Mouse (Mus musculus) forebrain, embryonic 10.5 days (tissue): ENCODE results near the gene Kng1. TPM values are rescaled to one million over a fixed set of nuclear protein-coding genes. Genes with fewer than 3 reads are reported as not detected.

ENCODE experiments used
- DNase-seq: peaks from one replicate; pipeline ENCODE4 v3.0.0-alpha.2; 2017; ENCODE audit warnings: low spot score; ENCODE audit errors: extremely low spot score
- H3K27ac ChIP-seq: fragments of 300-500 bp; sonication (generic); 2 replicates; pipeline ENCODE4 v1.5.1; 2016; ENCODE audit warnings: mild to moderate bottlenecking
- H3K27me3 ChIP-seq: fragments of 300-500 bp; sonication (generic); 2 replicates; pipeline ENCODE4 v1.6.1; 2016; ENCODE audit warnings: mild to moderate bottlenecking; ENCODE audit not compliant: poor library complexity, severe bottlenecking
- H3K36me3 ChIP-seq: fragments of 300-500 bp; sonication (generic); replicated peaks from 2 replicates; pipeline ENCODE4 v1.6.1; 2016; ENCODE audit warnings: mild to moderate bottlenecking, moderate library complexity
- H3K4me1 ChIP-seq: fragments of 300-500 bp; sonication (generic); 2 replicates; pipeline ENCODE4 v1.6.1; 2016
- H3K4me3 ChIP-seq: fragments of 300-500 bp; sonication (generic); 2 replicates; pipeline ENCODE4 v1.5.1; 2016; ENCODE audit warnings: mild to moderate bottlenecking, moderate library complexity
- H3K9me3 ChIP-seq: fragments of 300-500 bp; sonication (generic); 2 replicates; pipeline ENCODE4 v1.6.1; 2016; ENCODE audit warnings: mild to moderate bottlenecking, moderate library complexity
- WGBS: fragments of 180-500 bp; shearing (Covaris S2); methylation state at CpG from one replicate; pipeline ENCODE4 v1.1.7; 2016; 5-methylcytosine and 5-hydroxymethylcytosine counted together
- microRNA-seq: library from miRNA; unstranded; fragments of <30 nt; microRNA quantifications from one replicate; pipeline ENCODE4, GENCODE M21; 2017
- polyA plus RNA-seq: library from polyadenylated mRNA; unstranded; fragments of >200 nt; fragmentation: Nextera tagmentation; extraction: Ambion mirVana; gene quantifications from 2 replicates; pipeline ENCODE4 v1.2.1, GENCODE M21; 2016

Gene Kng1
- polyA plus RNA-seq, 1 experiment from 2014 or later: not detected

DNA sequence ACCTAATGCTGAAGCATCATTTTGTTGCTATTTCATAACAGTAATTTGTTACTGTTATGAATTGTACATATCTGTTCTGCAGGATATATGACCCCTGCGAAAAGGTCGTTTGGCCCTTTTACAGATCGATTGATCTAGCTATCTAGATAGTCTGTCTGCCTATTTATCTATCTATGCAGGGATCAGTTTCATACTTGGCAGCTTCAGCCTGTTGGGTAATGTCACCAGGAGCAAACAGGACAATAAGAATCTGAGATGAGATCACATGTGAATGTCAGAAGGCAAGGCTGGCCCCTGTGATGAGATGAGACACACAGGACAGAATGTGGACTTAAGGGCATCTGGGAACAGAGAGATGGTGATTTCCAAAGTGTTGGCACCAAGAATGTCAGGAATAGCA, 72.6 kb downstream of the Kng1 start:
- Histone ChIP-seq H3K4me1 (peaks cover 20% of the 10 kb centered on the region), H3K27me3 (no peaks in the 10 kb centered on the region), H3K9me3 (no peaks in the 10 kb centered on the region), H3K27ac (no peak overlapping the region), H3K4me3 (no peak overlapping the region), H3K36me3 (peaks cover 6% of the 10 kb centered on the region; the same call in 1 of the 2 replicates)
- DNase-seq: no peak
- 97% methylated on average over 3 of the region's 3 CpGs for WGBS

Small RNA genes lying within 50 kb of the gene (microRNA-seq; reads per million reads assigned to microRNA genes)
- gene Gm49346: not detected

Other genes with a start within 250 kb of the Kng1 start
- not detected in 2 replicates for gene Crygs, start 246.3 kb upstream of the Kng1 start, polyA plus RNA-seq
- 35.3 and 36.0 TPM in 2 replicates for gene Tbccd1, start 200.2 kb upstream of the Kng1 start, polyA plus RNA-seq
- gene Dnajb11, start 200.0 kb upstream of the Kng1 start, polyA plus RNA-seq: 92.2 and 93.8 TPM in 2 replicates
- gene Ahsg, start 166.6 kb upstream of the Kng1 start, polyA plus RNA-seq: not detected in 2 replicates
- gene Fetub, start 139.5 kb upstream of the Kng1 start, polyA plus RNA-seq: 0.15 TPM in 1 of 2 replicates, not detected in the other
- not detected in 2 replicates for gene Hrg, start 106.8 kb upstream of the Kng1 start, polyA plus RNA-seq
- not detected in 2 replicates for gene Kng2, start 28.4 kb upstream of the Kng1 start, polyA plus RNA-seq
- gene Eif4a2, start 49.6 kb downstream of the Kng1 start, polyA plus RNA-seq: 170 and 175 TPM in 2 replicates
- 257 and 263 TPM in 2 replicates for gene Rfc4, start 69.9 kb downstream of the Kng1 start, polyA plus RNA-seq
- not detected in 2 replicates for gene Adipoq, start 88.7 kb downstream of the Kng1 start, polyA plus RNA-seq
- 18.4 and 19.7 TPM in 2 replicates for gene St6gal1, start 166.9 kb downstream of the Kng1 start, polyA plus RNA-seq